Mouse (Mus musculus): Measurements from ENCODE around the gene Rnf166. TPM values are rescaled to one million over a fixed set of nuclear protein-coding genes. Genes with fewer than 3 reads are reported as not detected.

Rnf166 gene
- total RNA-seq, 2 experiments from 2014 or later: 21.8 to 24.1 TPM

GRCm38 (mm10) chr8:122442356-122442755 lies 33.5 kb downstream of the Rnf166 start:
- intact Hi-C loops (cut with DNase I): no loop called here
- DNase-seq: no peak

DNA sequence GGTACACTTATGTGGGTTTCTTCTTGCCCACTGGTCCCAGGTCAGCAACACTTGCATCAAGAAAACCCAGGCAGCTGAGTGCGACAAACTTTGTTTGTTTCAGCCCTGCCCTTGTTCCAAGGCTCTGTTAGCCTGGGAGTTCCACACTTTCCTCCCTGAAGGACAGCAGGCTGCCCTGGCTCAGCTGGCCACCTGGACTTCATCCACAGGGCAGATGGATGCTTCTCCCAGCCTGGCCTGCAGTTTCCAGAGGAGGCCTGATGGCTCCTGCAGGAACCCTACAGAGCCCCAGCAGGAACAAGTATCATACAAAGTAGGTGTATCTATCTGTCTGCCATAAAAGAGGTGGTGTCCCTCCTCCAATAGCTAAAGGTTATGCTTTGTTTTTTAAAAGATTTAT lies 34.5 kb downstream of the Rnf166 start:
- intact Hi-C loops (cut with DNase I): no loop called here

DNA sequence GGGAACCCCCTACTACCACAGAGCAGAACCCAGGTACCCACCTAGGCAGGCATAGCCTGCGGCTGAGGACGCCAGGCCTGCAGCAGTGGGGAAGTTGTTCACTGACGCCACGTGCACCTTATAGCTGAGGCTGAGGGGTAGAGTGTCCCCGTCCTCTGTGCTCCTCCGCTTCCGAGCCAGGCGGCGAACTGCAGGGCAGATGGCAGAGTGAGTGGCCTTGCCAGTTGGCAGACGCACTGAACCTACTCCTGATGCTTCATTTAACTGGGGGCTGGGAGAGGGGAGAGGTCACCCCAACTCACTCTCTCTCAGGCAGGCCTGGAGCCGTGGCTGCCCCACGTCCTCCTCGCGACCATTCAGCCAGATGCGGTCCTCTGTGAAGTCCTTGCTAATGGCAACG lies 36.5 kb downstream of the Rnf166 start:
- intact Hi-C loops (cut with DNase I): no loop called here
- DNase-seq: peak; percentile 73

More for the DNA sequence above, 34.5 kb downstream of the Rnf166 start:
- DNase-seq: peak; percentile 31

- intact Hi-C loops (cut with DNase I): no loop called here
- no peak for DNase-seq
Observed at GRCm38 (mm10) chr8:122437708-122438331, 38.0 kb downstream of the Rnf166 start.

DNA sequence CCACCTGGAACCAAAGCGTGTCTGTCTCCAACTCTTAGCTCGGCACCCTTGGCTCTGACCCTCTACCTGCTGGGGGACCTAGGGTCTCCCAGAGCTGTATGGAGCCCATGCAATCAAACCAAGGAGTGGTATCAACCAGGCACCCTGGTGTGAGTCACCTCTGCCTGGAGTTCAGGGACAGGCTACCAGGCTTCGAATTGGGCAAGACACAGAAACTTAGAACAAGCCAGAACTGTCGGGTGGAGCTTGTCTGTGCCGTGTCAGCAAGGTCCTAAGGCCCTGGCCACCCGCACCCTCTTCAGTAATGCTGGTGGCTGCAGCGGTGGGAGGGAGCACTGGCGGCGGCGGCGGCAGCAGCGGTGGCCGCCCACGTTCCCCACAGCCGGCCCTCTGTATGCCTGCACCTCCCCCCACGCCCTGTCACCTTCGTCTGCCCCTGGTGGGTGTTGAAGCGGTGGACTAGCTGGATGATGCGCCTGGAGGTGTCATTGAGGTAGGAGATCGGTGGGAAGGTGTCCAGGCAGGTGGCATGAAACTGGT lies 39.2 kb downstream of the Rnf166 start:
- no peak for DNase-seq
- intact Hi-C loops (cut with DNase I): no loop called here

DNA sequence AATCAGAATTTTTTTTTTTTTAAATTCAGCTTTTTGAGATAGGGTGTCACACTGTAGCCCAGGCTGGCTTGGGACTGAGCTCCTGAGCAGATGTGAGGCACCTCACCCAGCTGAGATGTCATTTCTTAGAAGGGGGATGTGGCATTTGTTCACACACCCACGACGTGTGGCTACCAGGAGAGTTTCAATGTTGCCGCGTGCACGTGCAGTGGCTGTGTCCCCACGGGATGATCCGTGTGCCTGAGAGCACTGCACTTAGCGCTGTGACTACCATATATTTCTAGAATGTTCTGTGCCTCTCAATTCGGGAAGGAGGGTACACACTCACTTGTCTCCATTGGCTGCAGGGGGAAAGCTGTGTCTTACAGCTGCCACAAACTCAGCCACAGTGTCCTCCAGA lies 39.7 kb downstream of the Rnf166 start:
- intact Hi-C loops (cut with DNase I): no loop called here

GRCm38 (mm10) chr8:122435375-122435774 lies 40.5 kb downstream of the Rnf166 start:
- intact Hi-C loops (cut with DNase I): no loop called here
- no peak for DNase-seq

More for the DNA sequence above, 39.7 kb downstream of the Rnf166 start:
- DNase-seq: no peak

GRCm38 (mm10) chr8:122433269-122433905 lies 42.5 kb downstream of the Rnf166 start:
- intact Hi-C loops (cut with DNase I): no loop called here
- DNase-seq: no peak

GRCm38 (mm10) chr8:122432443-122433268 lies 43.2 kb downstream of the Rnf166 start, which contains the start of gene Cyba:
Gene Cyba (minus strand): TSS chr8:122432930.
- intact Hi-C loops (cut with DNase I): no loop called here
- peak; percentile 46 for DNase-seq

DNA sequence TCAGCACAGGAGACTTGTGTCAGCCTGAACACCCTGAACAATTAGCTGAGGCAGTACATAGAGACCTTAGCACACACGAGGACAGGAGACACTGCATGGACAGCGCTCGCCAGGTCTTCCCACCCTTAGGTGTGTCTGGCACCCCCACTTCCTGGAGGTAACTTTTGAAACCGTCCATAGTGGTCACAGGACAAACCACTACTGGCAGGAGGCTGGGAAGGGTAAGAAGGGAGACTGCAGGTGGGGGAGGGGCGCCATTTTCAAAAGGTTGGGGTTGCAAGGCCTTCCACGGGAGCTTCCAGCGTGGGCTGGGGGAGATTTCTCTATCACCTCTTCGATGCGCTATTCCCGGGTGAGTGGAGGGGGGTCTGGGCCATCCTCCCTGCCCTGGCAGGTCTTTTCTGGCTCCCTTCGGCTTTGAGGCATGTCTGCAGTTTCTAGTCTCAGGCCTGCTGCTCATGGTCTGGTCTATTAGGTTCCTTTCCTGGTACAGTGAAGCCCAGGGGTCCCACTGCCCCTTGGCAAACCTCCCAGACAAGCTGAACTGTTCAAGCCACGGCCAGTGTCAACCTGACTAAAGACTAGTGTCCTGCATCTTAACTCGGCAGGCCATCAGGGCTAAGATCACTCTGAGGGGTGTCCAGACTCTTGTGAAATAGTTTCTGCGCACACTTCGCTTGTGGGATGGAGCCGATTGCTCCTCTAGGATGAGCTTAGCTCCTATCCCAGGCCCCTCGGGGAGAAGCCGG lies 44.0 kb downstream of the Rnf166 start:
- intact Hi-C loops (cut with DNase I): no loop called here
- peak; percentile 43 for DNase-seq

GRCm38 (mm10) chr8:122430646-122431045 lies 45.2 kb downstream of the Rnf166 start:
- intact Hi-C loops (cut with DNase I): no loop called here
- no peak for DNase-seq

- no peak for DNase-seq
- intact Hi-C loops (cut with DNase I): no loop called here
Observed at GRCm38 (mm10) chr8:122430058-122430636, 45.7 kb downstream of the Rnf166 start.

GRCm38 (mm10) chr8:122428163-122428562 lies 47.7 kb downstream of the Rnf166 start:
- intact Hi-C loops (cut with DNase I): no loop called here
- DNase-seq: no peak

DNA sequence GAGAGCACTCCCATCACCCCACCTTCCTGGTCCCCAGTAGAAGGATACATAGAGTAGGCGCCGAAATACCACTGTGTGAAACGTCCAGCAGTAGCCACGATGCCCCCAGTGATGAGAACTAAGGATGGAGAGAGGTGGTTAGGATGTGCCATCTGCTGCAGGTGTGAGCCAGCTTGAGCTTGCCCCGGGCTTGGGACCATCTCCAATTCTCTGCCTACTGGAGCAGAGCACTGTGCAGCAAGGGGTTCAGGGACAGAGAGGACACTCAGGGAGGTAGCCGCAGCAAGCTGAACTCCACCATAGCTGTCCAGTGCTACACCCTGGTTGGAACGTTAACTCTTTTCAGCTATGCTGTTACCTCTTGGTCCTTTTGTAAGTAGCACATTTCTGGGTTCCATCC lies 48.3 kb downstream of the Rnf166 start:
- peak; percentile 41 for DNase-seq
- intact Hi-C loops (cut with DNase I): no loop called here

DNA sequence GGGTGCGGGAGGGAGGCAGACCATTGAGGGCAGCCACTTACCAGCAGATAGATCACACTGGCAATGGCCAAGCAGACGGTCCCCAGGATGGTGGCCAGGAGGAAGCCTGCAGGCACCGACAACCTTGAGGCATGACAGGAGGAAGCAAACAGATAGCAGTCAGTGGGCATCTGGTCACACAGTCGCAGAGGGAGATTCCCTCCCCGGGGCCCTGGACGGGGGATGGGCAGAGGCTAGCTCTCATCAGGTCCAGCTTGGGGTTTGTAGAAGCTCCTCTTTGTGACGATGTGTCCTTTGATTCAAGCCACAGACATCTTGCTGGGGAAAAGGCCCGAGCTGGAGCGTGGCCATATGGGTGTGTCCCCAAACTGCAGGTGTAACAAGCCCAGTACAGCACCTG lies 49.7 kb downstream of the Rnf166 start:
- intact Hi-C loops (cut with DNase I): no loop called here
- no peak for DNase-seq

- intact Hi-C loops (cut with DNase I): no loop called here
Observed at GRCm38 (mm10) chr8:122423659-122424058, 52.2 kb downstream of the Rnf166 start.

GRCm38 (mm10) chr8:122423217-122423616 lies 52.6 kb downstream of the Rnf166 start:
- intact Hi-C loops (cut with DNase I): no loop called here
- DNase-seq: no peak

More at GRCm38 (mm10) chr8:122423659-122424058, 52.2 kb downstream of the Rnf166 start:
- peak; percentile 73 for DNase-seq

DNA sequence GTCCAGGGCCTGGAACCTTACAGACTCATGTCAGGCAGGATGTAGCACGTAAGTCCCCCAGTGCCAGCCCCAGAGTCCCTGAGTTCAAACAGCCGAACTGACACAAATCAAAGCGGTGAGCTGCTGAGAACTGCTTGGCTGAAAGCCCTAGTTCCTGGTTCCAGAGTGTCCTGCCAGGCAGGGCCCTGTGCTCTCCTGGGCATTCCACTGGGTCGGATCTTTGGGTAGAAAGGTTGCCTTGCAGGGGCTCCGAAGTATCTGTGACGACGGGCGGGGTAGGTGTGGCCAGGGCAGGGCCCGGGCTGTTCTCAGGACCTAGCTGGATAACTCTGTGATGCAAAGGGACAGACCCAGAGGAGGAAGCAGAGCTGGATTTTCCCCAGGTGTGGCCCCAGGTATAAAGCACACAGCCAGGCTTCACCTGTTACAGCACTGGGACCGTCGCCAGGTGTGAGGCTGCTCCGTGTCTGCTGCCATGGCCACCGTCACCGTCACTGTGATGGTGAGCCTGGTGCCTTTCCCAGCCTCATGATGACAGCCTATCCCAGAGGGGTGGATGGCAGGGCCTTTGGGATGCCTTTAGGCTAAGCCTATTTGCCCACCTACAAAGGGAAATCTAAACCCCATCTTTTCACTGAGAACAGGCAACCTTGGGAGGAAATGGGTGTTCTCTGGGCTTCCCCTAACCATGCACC lies 54.3 kb downstream of the Rnf166 start, which contains the start of gene Il17c:
Gene Il17c (plus strand): TSS at position 645 of the 695 bp plus-strand sequence.
- no peak for DNase-seq

GRCm38 (mm10) chr8:122419881-122420555 lies 55.8 kb downstream of the Rnf166 start:
- intact Hi-C loops (cut with DNase I): no loop called here
- peak; percentile 74 for DNase-seq

More for the DNA sequence above, 54.3 kb downstream of the Rnf166 start, which contains the start of gene Il17c:
- intact Hi-C loops (cut with DNase I): no loop called here

Data from left cerebral cortex, postnatal 4 days (tissue).